In the genomic region with DNA sequence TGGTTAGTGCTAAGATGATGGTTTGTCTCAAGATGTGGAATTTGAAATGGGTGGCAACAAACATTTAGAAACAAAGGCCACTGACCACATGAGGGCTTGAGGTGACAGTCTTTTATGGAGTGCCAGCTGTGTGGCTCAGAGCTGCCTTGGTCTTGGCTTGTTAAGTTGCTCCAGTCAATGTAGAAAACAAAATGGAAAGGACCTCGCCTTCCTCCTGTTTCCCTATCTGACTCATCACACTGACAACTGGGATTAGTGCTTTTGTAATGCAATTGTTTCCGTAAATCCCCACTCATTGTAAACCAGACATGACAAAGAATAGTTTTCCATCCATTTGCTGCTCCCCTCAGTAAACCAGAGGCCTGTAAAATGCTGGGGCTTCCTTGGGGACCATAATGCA, we compare ENCODE assay signal across 24 mouse cellular contexts.
DNase-seq lines count a peak whose midpoint lies in the region; ATAC-seq lines count a peak whose summit lies in the region.
"Had no signal": no experiment of that assay in that cellular context is flagged by ENCODE, and none has a peak within 500 bp of the region (broad histone marks: within the 10 kb centered on the region; RNA-seq: fewer than 3 reads in every experiment).

No protein-coding gene starts in this region.

- ATAC-seq in embryonic facial prominence, embryonic 14.5 days (ENCODE audit: low read depth) = no peak
- ATAC-seq in limb, embryonic 11.5 days (ENCODE audit: insufficient number of reproducible peaks, low FRiP score, low TSS enrichment, low read depth) = no peak
- ATAC-seq in erythroid progenitor cell, adult 5-6 weeks (replicated peaks; ENCODE audit: low FRiP score, poor library complexity, severe bottlenecking) = no peak
- ATAC-seq: forebrain, embryonic 16.5 days; intestine, embryonic 15.5 days had no signal

- H3K4me1 ChIP-seq in embryonic facial prominence, embryonic 14.5 days (ENCODE audit: control insufficient read depth, insufficient read depth, low read length) = peaks cover 10% of the 10 kb centered on the region
- H3K4me1 ChIP-seq in embryonic facial prominence, embryonic 10.5 days = peaks cover 12% of the 10 kb centered on the region
- H3K4me1 ChIP-seq in limb, embryonic 11.5 days (ENCODE audit: control insufficient read depth, insufficient read depth, low read length) = 0 out of 2 replicates have a peak, but pooled peaks cover 5% of the 10 kb centered on the region
- H3K4me1 ChIP-seq: embryonic facial prominence, embryonic 15.5 days; heart, embryonic 10.5 days; hindbrain, embryonic 13.5 days; intestine, embryonic 15.5 days had no signal

- H3K9ac ChIP-seq in embryonic facial prominence, embryonic 14.5 days (ENCODE audit: low read depth, low read length) = no peak overlapping the region
- no peak overlapping the region for H3K9ac ChIP-seq in limb, embryonic 11.5 days (ENCODE audit: low read length)
- H3K9ac ChIP-seq: embryonic facial prominence, embryonic 15.5 days; forebrain, embryonic 12.5 days; hindbrain, embryonic 13.5 days; intestine, embryonic 15.5 days had no signal

- no peaks in the 10 kb centered on the region for H3K36me3 ChIP-seq in embryonic facial prominence, embryonic 14.5 days (ENCODE audit: control insufficient read depth, insufficient read depth, low read length)
- no peaks in the 10 kb centered on the region for H3K36me3 ChIP-seq in embryonic facial prominence, embryonic 10.5 days (replicated peaks)
- H3K36me3 ChIP-seq in limb, embryonic 11.5 days (ENCODE audit: control insufficient read depth, insufficient read depth, low read length) = no peaks in the 10 kb centered on the region
- H3K36me3 ChIP-seq: embryonic facial prominence, embryonic 15.5 days; forebrain, embryonic 12.5 days; G1E; heart, embryonic 10.5 days; hindbrain, embryonic 13.5 days; intestine, embryonic 15.5 days had no signal

- H3K27me3 ChIP-seq in embryonic facial prominence, embryonic 14.5 days (replicated peaks; ENCODE audit: control insufficient read depth, insufficient read depth, low read length) = no peaks in the 10 kb centered on the region
- no peaks in the 10 kb centered on the region for H3K27me3 ChIP-seq in embryonic facial prominence, embryonic 10.5 days (replicated peaks; ENCODE audit: low read depth, poor library complexity, severe bottlenecking)
- H3K27me3 ChIP-seq in limb, embryonic 11.5 days (ENCODE audit: control insufficient read depth, insufficient read depth, low read length) = no peaks in the 10 kb centered on the region
- H3K27me3 ChIP-seq: embryonic facial prominence, embryonic 15.5 days; forebrain, embryonic 12.5 days; hindbrain, embryonic 13.5 days; intestine, embryonic 15.5 days had no signal

- intact Hi-C loops in heart, postnatal 25 days (cut with DNase I) = no loop called here

- no peak overlapping the region for H3K27ac ChIP-seq in embryonic facial prominence, embryonic 14.5 days (replicated peaks; ENCODE audit: low read depth, low read length)
- no peak overlapping the region for H3K27ac ChIP-seq in embryonic facial prominence, embryonic 10.5 days (replicated peaks)
- peak overlapping the region; percentile 47; the same call in 1 of the 2 replicates for H3K27ac ChIP-seq in limb, embryonic 11.5 days (replicated peaks; ENCODE audit: low read depth, low read length)
- H3K27ac ChIP-seq: embryonic facial prominence, embryonic 15.5 days; forebrain, embryonic 12.5 days; heart, embryonic 10.5 days; hindbrain, embryonic 13.5 days; intestine, embryonic 15.5 days had no signal

- peak; percentile 19 for DNase-seq in embryonic facial prominence, embryonic 14.5 days (ENCODE audit: low spot score)
- DNase-seq in embryonic facial prominence, embryonic 10.5 days (ENCODE audit: low spot score) = no peak
- DNase-seq in ES-CJ7 (ENCODE audit: low read depth, low spot score) (peak; percentile 62), WW6 (ENCODE audit: low read depth, low spot score) (peak; percentile 18)
- DNase-seq in limb, embryonic 11.5 days (ENCODE audit: low spot score) = no peak
- no peak for DNase-seq in heart, postnatal 25 days (ENCODE audit: low spot score)
- DNase-seq in c-Kit-positive CD71-positive TER-119-positive erythroid progenitor cells, embryonic 14.5 days (ENCODE audit: low spot score) = no peak
- DNase-seq: adrenal gland, adult 8-10 months; adrenal gland, postnatal 36 days; cerebellum, adult 11 months; cerebellum, adult 8-10 months; cerebellum, postnatal 14 days; gastrocnemius, postnatal 10 days; heart, adult 18-20 months; heart, postnatal 10 days had no signal

- H3K4me3 ChIP-seq in embryonic facial prominence, embryonic 14.5 days (ENCODE audit: low read depth, low read length) = no peak overlapping the region
- H3K4me3 ChIP-seq in embryonic facial prominence, embryonic 10.5 days = no peak overlapping the region
- no peak overlapping the region for H3K4me3 ChIP-seq in limb, embryonic 11.5 days (ENCODE audit: low read depth, low read length)
- H3K4me3 ChIP-seq: embryonic facial prominence, embryonic 15.5 days; erythroblast, embryonic 14.5 days; forebrain, embryonic 12.5 days; heart, embryonic 10.5 days; hindbrain, embryonic 13.5 days; intestine, embryonic 15.5 days had no signal

- H3K4me2 ChIP-seq in embryonic facial prominence, embryonic 14.5 days (ENCODE audit: low read depth, low read length) = no peak overlapping the region
- H3K4me2 ChIP-seq in limb, embryonic 11.5 days (ENCODE audit: low read depth, severe bottlenecking) = no peak overlapping the region
- H3K4me2 ChIP-seq: embryonic facial prominence, embryonic 15.5 days; forebrain, embryonic 12.5 days; hindbrain, embryonic 13.5 days; intestine, embryonic 15.5 days had no signal

- no peaks in the 10 kb centered on the region for H3K9me3 ChIP-seq in embryonic facial prominence, embryonic 14.5 days (ENCODE audit: control insufficient read depth, low read length)
- no peaks in the 10 kb centered on the region for H3K9me3 ChIP-seq in embryonic facial prominence, embryonic 10.5 days
- no peaks in the 10 kb centered on the region for H3K9me3 ChIP-seq in limb, embryonic 11.5 days (ENCODE audit: control insufficient read depth, low read length)
- H3K9me3 ChIP-seq: embryonic facial prominence, embryonic 15.5 days; forebrain, embryonic 12.5 days; G1E; heart, embryonic 10.5 days; hindbrain, embryonic 13.5 days; intestine, embryonic 15.5 days had no signal

- 42% methylated on average over 2 of the region's 2 CpGs for WGBS in embryonic facial prominence, embryonic 14.5 days
- WGBS in embryonic facial prominence, embryonic 10.5 days = 26% methylated on average over 2 of the region's 2 CpGs
- 55% methylated on average over 2 of the region's 2 CpGs for WGBS in limb, embryonic 11.5 days

Comparison
In these comparisons a context has a peak if more than half of its experiments do, and no peak if none do; other contexts are left out.
1. DNase-seq: peak in embryonic facial prominence, embryonic 14.5 days (single experiment), ES-CJ7 (single experiment) and WW6 (single experiment); none in embryonic facial prominence, embryonic 10.5 days (single experiment), limb, embryonic 11.5 days (single experiment), heart, postnatal 25 days (single experiment) and c-Kit-positive CD71-positive TER-119-positive erythroid progenitor cells, embryonic 14.5 days (single experiment).